Mouse (Mus musculus) forebrain, embryonic 11.5 days (tissue): ENCODE results near the gene B3gnt9. TPM values are rescaled to one million over a fixed set of nuclear protein-coding genes. Genes with fewer than 3 reads are reported as not detected.
A peak's percentile ranks its signal among the peaks of the same experiment; 100 is the strongest.

ENCODE experiments used
- ATAC-seq: fragments of 200-750 bp; cut with Nextera tagmentation; replicated peaks from 2 replicates; pipeline ENCODE4 v1.8.0; 2017; ENCODE audit warnings: moderate TSS enrichment; ENCODE audit not compliant: low FRiP score
- DNase-seq: peaks from one replicate; pipeline ENCODE4 v3.0.0-alpha.2; 2017; ENCODE audit warnings: low spot score
- H3K27ac ChIP-seq: fragments of 300-500 bp; sonication (generic); 2 replicates; pipeline ENCODE4 v1.5.1; 2014; ENCODE audit warnings: low read depth, low read length
- H3K27me3 ChIP-seq: fragments of 300-500 bp; sonication (generic); 2 replicates; pipeline ENCODE4 v1.6.1; 2014; ENCODE audit warnings: mild to moderate bottlenecking, low read length, mixed read lengths; ENCODE audit not compliant: control insufficient read depth, insufficient read depth
- H3K36me3 ChIP-seq: fragments of 300-500 bp; sonication (generic); 2 replicates; pipeline ENCODE4 v1.6.1; 2014; ENCODE audit warnings: mild to moderate bottlenecking, low read length, moderate library complexity, mixed read lengths; ENCODE audit not compliant: control insufficient read depth, insufficient read depth
- H3K4me1 ChIP-seq: fragments of 300-500 bp; sonication (generic); replicated peaks from 2 replicates; pipeline ENCODE4 v1.6.1; 2014; ENCODE audit warnings: low read length, mixed read lengths; ENCODE audit not compliant: control insufficient read depth, insufficient read depth
- H3K4me2 ChIP-seq: fragments of 300-500 bp; sonication (generic); 2 replicates; pipeline ENCODE4 v1.6.1; 2014; ENCODE audit warnings: low read depth, mild to moderate bottlenecking, low read length, moderate library complexity, mixed read lengths; ENCODE audit not compliant: severe bottlenecking
- H3K4me3 ChIP-seq: fragments of 300-500 bp; sonication (generic); 2 replicates; pipeline ENCODE4 v1.5.1; 2014; ENCODE audit warnings: low read depth, low read length
- H3K9ac ChIP-seq: fragments of 300-500 bp; sonication (generic); 2 replicates; pipeline ENCODE4 v1.6.1; 2014; ENCODE audit warnings: low read length
- H3K9me3 ChIP-seq: fragments of 300-500 bp; sonication (generic); 2 replicates; pipeline ENCODE4 v1.6.1; 2016; ENCODE audit warnings: low read length, mixed read lengths; ENCODE audit not compliant: control insufficient read depth
- WGBS: fragments of 180-500 bp; shearing (Covaris S2); extraction: QIAGEN DNeasy Blood & Tissue Kit; methylation state at CpG from one replicate; pipeline ENCODE4 v1.1.7; 2014; 5-methylcytosine and 5-hydroxymethylcytosine counted together
- polyA plus RNA-seq: library from polyadenylated mRNA; unstranded; fragments of >200 nt; fragmentation: Nextera tagmentation; extraction: Ambion mirVana; gene quantifications from 2 replicates; pipeline ENCODE4 v1.2.1, GENCODE M21; 2014

B3gnt9 gene
- polyA plus RNA-seq, 1 experiment from 2014 or later = 2.9 TPM

DNA sequence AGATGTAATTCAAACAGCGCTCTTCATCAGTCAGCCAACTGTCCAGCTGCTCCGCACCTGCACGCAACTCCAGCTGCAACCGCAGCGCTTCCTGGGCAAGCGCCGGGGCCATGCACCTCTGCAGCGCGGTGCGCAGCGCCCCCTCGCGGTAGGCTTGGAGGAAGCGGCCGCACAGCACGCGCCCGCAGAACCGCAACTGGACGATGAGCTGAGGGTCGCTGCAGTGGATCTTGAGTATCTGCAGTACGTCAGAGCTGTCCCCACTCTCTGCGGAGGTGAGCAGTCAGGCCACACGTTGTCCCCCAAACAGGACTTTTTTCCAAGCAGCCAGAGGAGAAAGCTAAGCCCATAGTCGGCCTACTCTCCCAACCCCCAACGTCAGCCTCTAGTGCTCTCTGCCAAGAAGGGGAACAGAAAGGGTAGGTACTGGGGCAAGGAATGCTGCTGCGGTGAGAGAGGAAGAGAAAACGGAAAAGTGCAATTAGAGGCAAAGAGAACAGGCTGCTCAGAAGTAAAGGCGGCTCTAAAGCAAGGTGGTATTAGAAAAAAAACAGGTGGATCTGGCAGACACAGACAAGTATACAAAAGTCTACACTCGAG lies 4.9 kb upstream of the B3gnt9 start:
- Histone ChIP-seq H3K4me1 (peaks cover 17% of the 10 kb centered on the region), H3K4me2 (peak overlapping the region; percentile 78), H3K9ac (peak overlapping the region; percentile 35), H3K9me3 (no peaks in the 10 kb centered on the region), H3K27ac (no peak overlapping the region), H3K27me3 (peaks cover 65% of the 10 kb centered on the region), H3K4me3 (peak overlapping the region; percentile 34), H3K36me3 (no peaks in the 10 kb centered on the region)
- DNase-seq (peak; percentile 90), ATAC-seq (peak; percentile 63)
- WGBS = 3% methylated on average over 30 of the region's 30 CpGs

DNA sequence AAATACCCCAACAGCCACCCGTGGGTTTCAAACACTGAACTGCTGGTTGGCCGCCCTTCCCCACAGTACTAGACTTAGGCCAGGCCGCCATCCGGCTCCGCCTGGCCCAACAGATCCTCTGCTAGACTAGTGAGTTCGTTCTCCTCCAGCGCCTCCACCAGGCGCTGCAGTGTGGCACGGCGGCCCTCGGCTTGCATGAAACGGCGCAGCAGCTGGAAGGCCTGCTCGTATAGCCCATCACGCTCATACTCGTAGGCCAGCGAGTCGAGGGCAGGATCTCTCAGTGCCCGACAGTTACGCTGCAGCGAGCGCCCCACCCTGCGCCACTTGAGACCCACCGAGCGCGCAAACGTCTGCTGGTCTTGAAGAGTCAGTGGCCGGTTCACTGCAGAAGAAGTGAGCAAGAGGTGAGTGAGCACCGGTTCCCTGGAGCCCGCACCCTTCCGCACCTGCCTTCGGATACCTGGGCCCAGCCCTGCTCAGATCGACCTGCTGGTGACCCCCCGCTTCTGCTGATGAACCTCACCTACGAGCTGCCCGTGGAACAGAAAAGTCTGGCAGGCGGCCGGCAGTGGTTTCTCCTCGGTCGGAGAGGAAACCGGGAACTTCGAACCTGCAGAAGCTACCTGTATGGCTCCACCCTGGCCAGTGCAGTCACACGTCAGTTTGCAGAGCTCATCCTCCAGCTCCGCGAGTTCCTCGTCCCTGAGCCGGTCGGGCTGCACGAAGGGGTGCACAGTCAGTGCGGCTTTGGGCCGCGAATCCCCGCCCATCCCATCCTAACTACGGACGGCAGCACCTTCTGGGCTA lies 4.2 kb upstream of the B3gnt9 start:
- H3K4me1 ChIP-seq = peaks cover 17% of the 10 kb centered on the region
- ATAC-seq (peak; percentile 46), DNase-seq (peak; percentile 74)
- H3K4me2 ChIP-seq = peak overlapping the region; percentile 78
- H3K9ac ChIP-seq = peak overlapping the region; percentile 35
- H3K4me3 ChIP-seq = peak overlapping the region; percentile 34
- H3K36me3 ChIP-seq = no peaks in the 10 kb centered on the region
- no peaks in the 10 kb centered on the region for H3K9me3 ChIP-seq
- peaks cover 60% of the 10 kb centered on the region for H3K27me3 ChIP-seq
- no peak overlapping the region for H3K27ac ChIP-seq
- WGBS = 2% methylated on average over 55 of the region's 55 CpGs

DNA sequence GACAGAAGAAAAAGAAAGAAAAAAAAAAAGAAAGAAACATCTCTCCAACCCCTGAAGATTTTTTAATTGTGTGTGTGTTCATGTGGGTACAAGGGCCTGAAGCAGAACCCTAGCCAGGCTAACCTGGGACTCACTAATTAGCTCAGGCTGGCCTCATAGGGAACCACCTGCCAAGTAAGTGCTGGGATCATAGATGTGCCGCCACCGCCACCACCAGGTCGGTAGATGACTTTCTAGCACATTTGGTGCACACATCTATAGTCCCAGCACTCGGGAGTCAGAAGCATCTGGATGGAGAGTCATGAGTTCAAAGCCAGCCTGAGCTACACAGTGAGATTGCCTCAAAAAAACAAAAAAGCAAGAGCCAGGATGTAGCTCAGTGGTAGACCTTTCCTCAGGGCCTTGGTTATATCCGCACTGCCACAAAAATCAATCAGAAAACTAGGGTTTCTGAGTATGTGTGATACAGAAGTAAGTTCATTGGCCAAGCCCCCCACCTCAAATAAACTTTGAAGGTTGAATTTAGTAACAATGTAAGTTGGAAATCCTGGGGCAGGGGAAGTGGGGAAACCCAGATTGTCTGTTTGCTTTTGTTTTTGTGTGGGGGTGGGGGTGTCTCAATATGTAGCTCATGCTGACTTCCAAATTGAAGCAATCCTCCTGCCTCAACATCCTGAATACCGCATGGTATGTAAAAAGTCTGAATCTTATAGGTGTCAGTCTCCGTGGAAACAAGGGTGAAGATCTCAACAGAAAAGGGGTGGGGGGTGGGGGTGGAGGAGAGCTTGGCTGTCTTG lies 2.6 kb upstream of the B3gnt9 start:
- Histone ChIP-seq H3K4me3 (no peak overlapping the region), H3K27me3 (peaks cover 51% of the 10 kb centered on the region), H3K9me3 (no peaks in the 10 kb centered on the region), H3K4me1 (peaks cover 14% of the 10 kb centered on the region), H3K27ac (no peak overlapping the region), H3K4me2 (no peak overlapping the region), H3K36me3 (no peaks in the 10 kb centered on the region), H3K9ac (no peak overlapping the region)
- ATAC-seq (no peak), DNase-seq (no peak)
- WGBS = 70% methylated on average over 7 of the region's 7 CpGs

DNA sequence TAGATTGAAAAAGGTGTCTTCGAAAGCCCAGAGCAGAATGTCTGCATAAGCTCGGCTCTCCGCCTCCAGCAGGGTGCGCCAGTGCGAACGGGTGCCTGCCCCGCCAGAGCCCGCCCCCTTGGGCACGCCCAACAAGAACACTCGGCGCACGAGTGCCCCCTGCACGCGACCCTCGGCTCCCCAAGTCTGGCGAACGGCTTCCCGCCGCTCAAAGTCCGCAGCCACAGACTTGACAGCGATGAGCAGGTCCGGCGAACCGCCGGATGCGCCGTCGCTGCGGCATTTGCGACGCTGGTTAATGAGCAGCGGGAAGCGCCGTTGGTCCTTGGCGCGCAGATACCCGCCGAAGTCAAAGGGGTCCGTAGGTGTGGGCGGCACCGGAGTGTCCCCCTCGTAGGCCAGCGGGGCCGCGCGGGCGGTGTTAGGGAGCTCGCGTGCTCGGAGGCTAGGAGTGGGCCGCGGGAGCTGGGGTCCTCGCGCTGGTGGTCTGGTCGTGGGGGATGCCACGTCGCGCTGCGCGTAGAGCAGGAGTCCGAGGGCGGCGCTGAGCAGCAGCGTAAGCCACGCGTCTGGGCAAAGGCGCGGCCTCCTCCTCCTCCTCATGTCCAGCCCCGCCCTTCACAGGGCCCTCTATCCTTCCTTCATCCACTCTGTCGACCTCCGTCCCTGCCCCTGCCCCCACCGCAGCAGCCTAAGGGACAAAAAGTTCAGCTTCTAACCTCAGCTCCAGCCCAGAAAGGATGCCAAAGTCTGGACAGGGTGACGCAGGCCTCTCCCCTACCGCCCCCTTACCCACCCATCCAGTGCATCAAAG lies 594 bp downstream of the B3gnt9 start:
- H3K4me1 ChIP-seq = peaks cover 10% of the 10 kb centered on the region
- peak overlapping the region; percentile 71 for H3K9ac ChIP-seq
- peak overlapping the region; percentile 100 for H3K4me2 ChIP-seq
- no peaks in the 10 kb centered on the region for H3K9me3 ChIP-seq
- DNase-seq (peak; percentile 95), ATAC-seq (peak; percentile 85)
- no peak overlapping the region for H3K27ac ChIP-seq
- H3K4me3 ChIP-seq = peak overlapping the region; percentile 51
- peaks cover 31% of the 10 kb centered on the region for H3K27me3 ChIP-seq
- no peaks in the 10 kb centered on the region; the same call in 1 of the 2 replicates for H3K36me3 ChIP-seq
- under 1% methylated on average over 74 of the region's 74 CpGs for WGBS

DNA sequence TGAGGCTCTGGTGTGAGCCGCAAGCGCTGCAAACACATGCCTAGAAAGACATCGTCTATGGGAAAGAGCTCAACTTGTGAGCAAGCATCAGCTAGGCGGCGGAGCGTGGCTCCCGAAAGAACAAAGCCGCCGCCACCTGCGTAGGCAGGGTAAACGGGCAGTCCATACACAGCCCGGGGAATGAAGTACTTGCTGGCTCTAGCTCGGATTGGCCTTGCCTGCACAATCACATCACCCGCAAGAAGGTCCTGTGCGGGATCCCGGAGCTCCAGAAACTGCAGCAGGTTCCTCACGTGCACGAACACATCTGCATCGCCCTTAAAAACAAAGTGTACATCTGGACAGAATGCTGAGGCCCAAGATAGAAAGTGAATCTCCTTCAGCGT lies 1.2 kb downstream of the B3gnt9 start:
- DNase-seq (peak; percentile 60), ATAC-seq (peak; percentile 51)
- peak overlapping the region; percentile 100; the same call in 1 of the 2 replicates for H3K4me2 ChIP-seq
- H3K36me3 ChIP-seq = no peaks in the 10 kb centered on the region; the same call in 1 of the 2 replicates
- peaks cover 6% of the 10 kb centered on the region for H3K4me1 ChIP-seq
- peak overlapping the region; percentile 12; the same call in 1 of the 2 replicates for H3K9ac ChIP-seq
- 30% methylated on average over 20 of the region's 20 CpGs for WGBS
- no peaks in the 10 kb centered on the region for H3K9me3 ChIP-seq
- H3K27me3 ChIP-seq = peaks cover 25% of the 10 kb centered on the region
- no peak overlapping the region; the same call in 1 of the 2 replicates for H3K27ac ChIP-seq
- H3K4me3 ChIP-seq = peak overlapping the region; percentile 51; the same call in 1 of the 2 replicates

DNA sequence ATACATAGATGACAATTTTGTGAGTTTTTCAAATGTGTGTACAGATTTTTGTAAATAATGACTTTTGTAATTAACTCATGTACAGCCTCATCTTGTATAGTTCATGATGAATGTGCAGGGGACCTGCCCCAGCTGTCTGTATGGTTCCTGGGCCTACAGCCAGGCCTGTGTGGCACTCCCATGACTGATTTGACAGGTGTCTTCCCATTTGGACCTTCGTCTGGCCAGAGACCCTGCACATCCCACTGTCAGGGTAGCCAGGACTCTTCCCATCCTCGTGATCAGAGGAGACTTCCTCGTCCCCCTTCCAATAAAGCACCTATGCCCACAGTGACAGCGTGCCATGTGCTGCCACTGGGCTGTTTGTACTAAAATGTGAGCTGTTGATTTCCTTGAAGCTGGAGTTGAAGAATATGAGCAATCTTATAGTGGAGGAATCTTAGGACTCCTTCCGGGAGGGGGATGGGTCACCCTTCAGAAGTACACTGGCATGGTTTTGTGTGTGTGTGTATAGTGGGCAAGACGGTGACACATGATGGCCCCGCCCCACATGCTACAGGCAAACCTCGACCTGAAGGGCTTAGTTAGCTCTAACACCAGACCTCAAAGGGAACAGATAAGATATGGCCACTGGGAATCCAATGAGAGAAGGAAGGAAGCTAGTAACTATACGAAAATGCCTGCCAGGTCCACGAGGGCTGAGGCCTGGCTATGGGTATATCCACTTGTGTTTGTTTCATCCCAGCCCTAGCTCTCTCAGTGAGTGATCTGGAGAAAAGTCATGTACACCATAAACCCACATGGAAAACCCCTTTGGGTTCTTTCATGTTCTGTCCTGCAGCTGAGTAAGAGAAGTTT lies 2.0 kb downstream of the B3gnt9 start:
- H3K4me3 ChIP-seq = no peak overlapping the region
- no peak overlapping the region for H3K9ac ChIP-seq
- no peak for DNase-seq
- no peak overlapping the region for H3K4me2 ChIP-seq
- H3K27me3 ChIP-seq = peaks cover 16% of the 10 kb centered on the region
- H3K9me3 ChIP-seq = no peaks in the 10 kb centered on the region
- H3K4me1 ChIP-seq = peaks cover 5% of the 10 kb centered on the region
- no peak for ATAC-seq
- no peak overlapping the region for H3K27ac ChIP-seq
- 91% methylated on average over 10 of the region's 10 CpGs for WGBS
- H3K36me3 ChIP-seq = no peaks in the 10 kb centered on the region; the same call in 1 of the 2 replicates

DNA sequence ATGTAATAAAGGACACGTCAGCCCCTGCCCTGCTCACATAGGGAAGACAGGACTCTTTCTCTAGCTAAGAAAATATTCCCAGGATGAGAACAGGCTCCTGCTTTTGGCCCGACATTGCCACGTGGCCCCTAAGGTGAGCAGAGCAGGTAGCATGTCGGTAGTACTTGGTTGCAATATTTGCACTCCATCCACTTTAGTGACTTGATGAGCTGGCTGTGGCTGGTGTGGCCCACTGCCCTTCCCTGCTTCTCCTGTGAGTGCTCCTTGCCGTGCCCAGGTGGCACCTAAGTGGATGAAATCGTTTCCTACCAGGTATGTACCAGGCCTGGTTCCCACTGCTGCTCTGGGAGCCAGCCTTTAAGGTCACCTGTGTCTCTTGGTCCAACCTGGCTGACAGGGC lies 3.0 kb downstream of the B3gnt9 start:
- ATAC-seq (no peak), DNase-seq (no peak)
- H3K4me3 ChIP-seq = no peak overlapping the region
- H3K36me3 ChIP-seq = no peaks in the 10 kb centered on the region; the same call in 1 of the 2 replicates
- no peak overlapping the region for H3K9ac ChIP-seq
- H3K27ac ChIP-seq = no peak overlapping the region
- peaks cover 5% of the 10 kb centered on the region for H3K4me1 ChIP-seq
- no peak overlapping the region for H3K4me2 ChIP-seq
- H3K27me3 ChIP-seq = peaks cover 13% of the 10 kb centered on the region; the same call in 1 of the 2 replicates
- no peaks in the 10 kb centered on the region for H3K9me3 ChIP-seq
- 88% methylated on average over 6 of the region's 6 CpGs for WGBS
